19 mouse cellular contexts compared by ENCODE assay signal in genomic region chr9:34635696-34636095, GRCm38 (mm10).
"Had no signal": no experiment of that assay in that cellular context is flagged by ENCODE, and none has a peak within 500 bp of the region (broad histone marks: within the 10 kb centered on the region; RNA-seq: fewer than 3 reads in every experiment).

No protein-coding gene starts in this region.

- H3K27me3 ChIP-seq: kidney, embryonic 15.5 days; limb, embryonic 13.5 days; liver, embryonic 12.5 days; liver, embryonic 15.5 days; lung, embryonic 15.5 days; megakaryocyte, embryonic 14.5 days; neural tube, embryonic 12.5 days had no signal

- H3K36me3 ChIP-seq: kidney, embryonic 15.5 days; limb, embryonic 10.5 days; limb, embryonic 13.5 days; liver, embryonic 12.5 days; liver, embryonic 15.5 days; lung, embryonic 15.5 days; midbrain, embryonic 10.5 days; neural tube, embryonic 12.5 days had no signal

- H3K4me2 ChIP-seq: kidney, embryonic 15.5 days; limb, embryonic 13.5 days; liver, embryonic 12.5 days; liver, embryonic 15.5 days; lung, embryonic 15.5 days; neural tube, embryonic 12.5 days had no signal

- H3K9me3 ChIP-seq: kidney, embryonic 15.5 days; limb, embryonic 10.5 days; limb, embryonic 13.5 days; liver, embryonic 12.5 days; liver, embryonic 15.5 days; lung, embryonic 15.5 days; midbrain, embryonic 10.5 days; neural tube, embryonic 12.5 days had no signal

- H3K4me1 ChIP-seq: kidney, embryonic 15.5 days; limb, embryonic 10.5 days; limb, embryonic 13.5 days; liver, embryonic 12.5 days; liver, embryonic 15.5 days; lung, embryonic 15.5 days; megakaryocyte, embryonic 14.5 days; midbrain, embryonic 10.5 days; neural tube, embryonic 12.5 days had no signal

- H3K4me3 ChIP-seq: kidney, embryonic 15.5 days; limb, embryonic 10.5 days; limb, embryonic 13.5 days; liver, embryonic 12.5 days; liver, embryonic 15.5 days; lung, embryonic 15.5 days; megakaryocyte, embryonic 14.5 days; midbrain, embryonic 10.5 days; neural tube, embryonic 12.5 days had no signal

- ATAC-seq: liver, embryonic 12.5 days had no signal

- H3K9ac ChIP-seq: kidney, embryonic 15.5 days; limb, embryonic 13.5 days; liver, embryonic 12.5 days; liver, embryonic 15.5 days; lung, embryonic 15.5 days; neural tube, embryonic 12.5 days had no signal

- DNase-seq: kidney, adult 8-10 months; kidney, postnatal 10 days; kidney, postnatal 36 days; liver; lung, adult 18-20 months; lung, postnatal 10 days; lung, postnatal 36 days; retina, postnatal 1 day; thymus, adult 18-20 months; thymus, postnatal 36 days had no signal

- H3K27ac ChIP-seq: kidney, embryonic 15.5 days; limb, embryonic 10.5 days; limb, embryonic 13.5 days; liver, embryonic 12.5 days; liver, embryonic 15.5 days; lung, embryonic 15.5 days; midbrain, embryonic 10.5 days; neural tube, embryonic 12.5 days had no signal
